Mouse (Mus musculus): ENCODE data around the gene Cptp.

Cptp gene

DNA sequence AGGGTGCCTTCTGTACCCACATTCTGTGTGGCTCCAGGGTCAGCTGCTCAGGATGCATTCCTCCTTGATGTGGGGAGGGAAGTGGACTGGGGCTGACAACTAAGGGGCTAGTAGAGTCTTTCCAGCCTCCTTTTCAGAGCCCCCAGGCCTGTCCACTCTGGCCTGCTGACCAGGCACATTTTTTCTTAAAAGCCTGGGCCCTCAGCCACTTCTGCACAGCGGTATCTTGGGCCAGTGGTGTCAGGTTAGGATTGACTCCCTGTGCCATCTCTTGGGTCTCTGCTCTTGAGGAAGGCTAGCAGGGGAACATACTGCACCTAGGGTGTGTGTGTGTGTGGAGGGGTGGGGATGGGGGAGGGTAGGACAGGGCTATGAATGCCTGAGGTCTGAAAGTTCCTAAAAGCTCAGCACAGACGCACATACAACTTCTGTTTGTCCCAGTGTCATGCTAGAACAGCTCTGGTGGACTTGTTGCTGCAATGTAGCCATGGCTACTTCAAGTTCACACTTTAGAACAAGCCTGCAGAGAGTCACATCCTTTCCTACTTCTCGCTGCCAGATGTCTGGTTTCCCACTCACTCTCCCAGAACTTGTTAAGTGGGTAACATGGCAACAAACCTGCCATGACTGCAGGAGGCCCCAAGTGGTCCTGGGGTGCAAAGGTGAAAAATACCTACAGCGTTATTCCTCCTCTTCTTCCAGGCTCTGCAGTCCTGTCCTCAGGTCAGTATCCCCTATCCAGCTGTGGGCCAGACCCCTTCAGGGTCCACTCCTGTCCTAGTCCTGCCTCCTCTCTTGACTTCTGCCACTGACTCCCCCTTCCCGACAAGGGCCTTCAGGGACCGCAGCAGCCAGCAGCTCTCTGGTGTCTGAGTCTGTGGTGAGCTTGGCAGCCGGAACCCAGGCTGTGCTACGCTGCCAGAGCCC is 28.9 kb downstream of the Cptp start:
- DNase-seq, result no peak

DNA sequence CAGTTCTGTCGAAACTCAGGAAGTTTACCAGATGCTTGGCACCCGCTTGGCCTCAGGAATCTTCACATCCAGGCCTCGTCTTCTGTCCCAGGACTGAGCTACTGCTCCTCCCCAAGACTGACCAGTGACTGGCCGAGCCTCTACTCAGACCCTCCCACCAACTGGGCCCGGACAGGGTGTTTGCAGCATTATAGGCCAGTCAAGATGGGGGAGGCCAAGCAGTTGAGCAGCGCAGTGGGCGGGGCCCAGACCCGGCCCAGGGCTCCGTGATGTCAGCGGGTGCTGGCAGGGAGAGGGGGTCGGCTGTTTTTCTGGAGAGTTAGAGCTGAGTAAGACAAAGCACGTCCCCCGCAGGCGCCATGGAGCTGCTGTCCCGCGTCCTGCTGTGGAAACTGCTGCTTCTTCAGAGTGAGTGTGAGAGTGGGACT is 29.7 kb downstream of the Cptp start, which contains the start of gene Mxra8:
Gene Mxra8 (plus strand): TSS at position 198 of the 428 bp plus-strand sequence.
- peak; percentile 89 for DNase-seq

DNA sequence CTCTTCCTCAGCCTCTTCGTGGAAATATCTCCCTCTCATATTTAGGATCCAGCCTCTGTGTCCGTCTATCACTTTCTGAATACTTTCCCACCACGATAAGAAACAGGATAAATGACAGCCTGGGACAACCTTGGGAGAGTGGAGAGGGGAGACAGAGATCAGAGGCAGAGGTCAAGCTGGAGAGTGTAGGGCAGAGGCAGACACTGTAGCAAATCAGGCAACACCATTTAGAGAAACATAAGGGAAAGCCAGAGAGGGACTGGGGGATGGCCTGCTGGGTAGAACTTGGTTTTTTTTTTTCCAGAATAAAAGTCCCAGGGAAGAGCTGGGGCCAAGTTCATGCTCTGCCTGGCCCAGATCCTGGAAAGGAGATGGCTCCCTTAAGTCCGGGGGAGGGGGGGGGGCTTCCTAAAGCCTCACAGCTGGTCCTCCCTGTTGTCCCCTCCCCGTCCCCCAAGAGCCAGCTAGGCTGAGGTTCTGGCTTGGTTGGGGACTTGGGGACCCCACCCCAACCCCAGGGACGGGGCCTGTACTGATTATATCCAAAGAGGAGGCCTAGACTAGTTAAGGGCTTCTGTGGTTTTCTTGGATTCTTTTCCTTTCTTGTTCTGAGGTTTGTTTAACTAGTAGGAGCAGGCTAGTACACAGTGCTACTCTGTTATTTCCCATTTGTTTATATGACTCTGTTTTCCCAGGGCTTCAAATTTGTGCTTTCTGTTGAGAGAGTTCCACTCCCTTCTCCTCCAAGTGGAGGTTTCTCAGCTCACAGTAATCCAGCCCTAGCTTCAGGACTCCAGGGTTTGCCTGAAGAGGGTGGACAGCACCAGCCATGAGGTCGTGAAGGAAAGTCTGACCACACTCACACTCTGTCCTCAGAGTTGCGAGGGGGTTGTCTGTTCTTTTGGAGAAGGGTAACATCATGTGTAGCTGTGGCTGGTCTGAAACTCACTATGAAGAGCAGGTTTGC is 30.8 kb downstream of the Cptp start:
- peak; percentile 30 for DNase-seq

DNA sequence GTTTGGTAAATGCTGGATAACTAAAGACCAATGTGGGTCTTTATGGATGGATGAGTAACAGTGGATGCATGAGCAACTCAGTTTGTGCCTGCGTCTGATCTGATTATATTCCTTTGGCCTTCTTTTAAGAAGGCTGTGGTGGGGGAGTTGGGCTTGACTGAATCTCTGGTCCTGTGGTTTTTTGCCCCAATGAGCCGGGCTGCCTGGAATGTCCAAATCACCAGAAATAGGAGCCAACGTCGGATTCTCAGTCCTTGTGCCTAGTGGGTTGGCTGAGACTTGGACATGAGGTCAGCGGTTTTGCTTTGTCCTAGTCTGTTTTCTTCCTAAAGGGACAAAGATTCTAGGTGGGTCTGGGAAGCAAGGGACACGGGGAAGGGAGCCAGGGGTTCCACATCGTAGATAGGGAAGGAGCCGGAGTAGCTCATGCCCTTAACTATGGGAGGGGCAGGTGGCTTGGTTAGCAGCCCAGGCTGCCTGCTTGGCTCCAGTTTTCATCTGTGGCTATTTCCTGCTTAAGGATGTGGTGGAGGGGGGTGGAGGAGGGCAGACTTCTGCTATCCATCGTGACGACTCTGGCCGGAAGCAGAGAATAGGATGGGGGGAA is 31.7 kb downstream of the Cptp start:
- DNase-seq, result peak; percentile 54

DNA sequence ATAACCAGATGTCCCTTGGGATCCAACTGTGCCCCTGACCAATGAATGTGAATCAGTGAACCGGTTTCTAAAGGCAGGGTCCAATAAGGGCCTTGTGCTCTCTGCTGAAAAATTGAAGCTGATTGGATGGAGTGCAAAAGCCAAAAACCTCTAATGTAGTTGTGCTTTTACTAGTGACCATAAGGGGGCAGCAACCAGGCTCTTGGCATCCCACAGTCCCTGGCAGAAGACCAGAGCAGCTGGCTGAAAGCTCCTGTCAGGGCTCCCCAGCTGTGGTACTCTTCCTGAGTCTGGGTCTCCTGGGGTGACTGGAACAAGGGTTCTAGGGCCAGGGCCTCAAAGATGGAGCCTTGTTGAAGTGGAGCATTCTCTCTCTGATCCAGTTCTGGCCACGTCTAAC is 35.4 kb downstream of the Cptp start:
- DNase-seq, result peak; percentile 85

DNA sequence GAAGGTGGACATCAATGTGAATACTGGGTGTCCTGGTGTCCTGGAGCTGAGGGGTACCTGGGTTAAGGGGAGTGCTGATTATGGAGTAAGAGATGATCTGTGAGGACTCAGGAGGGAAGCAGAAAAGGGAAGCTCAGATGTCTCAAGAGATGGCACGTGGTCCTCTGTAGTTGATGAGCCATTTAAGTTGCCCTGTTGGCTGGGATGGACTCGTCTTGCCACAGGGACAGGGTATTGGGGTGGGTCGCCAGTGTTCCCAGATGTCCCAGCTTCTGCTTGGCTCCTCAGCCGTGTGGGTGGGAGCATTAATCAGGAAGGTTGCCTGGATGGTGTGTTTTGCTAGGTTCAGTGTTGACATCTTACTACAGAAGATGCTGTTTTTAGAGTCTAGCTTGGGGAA is 36.0 kb downstream of the Cptp start:
- DNase-seq, result no peak

DNA sequence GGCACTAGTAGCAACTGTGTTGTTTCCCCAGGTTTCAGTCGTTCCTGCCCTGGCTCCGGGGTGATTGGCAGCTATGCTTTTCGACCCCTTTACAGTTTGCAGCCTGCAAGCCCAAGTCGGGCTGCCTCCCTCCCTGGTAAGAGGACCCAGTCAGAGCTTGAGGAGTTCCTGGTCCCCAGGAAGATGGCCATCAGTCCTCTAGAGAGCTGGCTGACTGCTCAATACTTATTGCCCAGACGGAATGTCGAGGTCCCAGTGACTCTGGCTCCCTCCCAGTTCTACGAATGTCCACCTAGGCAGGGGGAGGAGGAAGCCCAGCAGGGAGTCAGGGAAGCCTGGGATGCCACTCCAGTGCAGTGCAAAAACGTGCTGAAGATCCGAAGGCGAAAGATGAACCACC is 36.9 kb downstream of the Cptp start:
- DNase-seq, result no peak

DNA sequence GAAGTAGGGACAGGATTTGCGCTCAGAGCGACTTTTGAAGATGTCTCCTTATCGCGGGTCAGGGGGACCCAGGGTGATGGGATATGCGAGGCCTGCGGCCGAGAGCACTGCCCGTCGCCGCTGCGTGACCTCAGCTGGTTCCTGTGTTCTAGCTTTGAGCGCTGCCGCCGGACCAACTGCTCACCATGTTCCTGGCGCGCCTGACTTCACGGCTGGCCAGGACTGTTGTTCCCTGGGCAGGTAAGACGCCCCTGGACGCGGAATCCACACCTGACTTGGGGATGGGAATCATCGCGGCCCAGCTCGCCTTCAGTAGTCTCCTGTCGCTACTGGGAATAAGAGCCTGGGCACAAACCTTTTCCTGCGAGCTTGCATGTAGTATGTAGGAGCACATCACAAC is 37.4 kb downstream of the Cptp start:
- DNase-seq, result no peak

DNA sequence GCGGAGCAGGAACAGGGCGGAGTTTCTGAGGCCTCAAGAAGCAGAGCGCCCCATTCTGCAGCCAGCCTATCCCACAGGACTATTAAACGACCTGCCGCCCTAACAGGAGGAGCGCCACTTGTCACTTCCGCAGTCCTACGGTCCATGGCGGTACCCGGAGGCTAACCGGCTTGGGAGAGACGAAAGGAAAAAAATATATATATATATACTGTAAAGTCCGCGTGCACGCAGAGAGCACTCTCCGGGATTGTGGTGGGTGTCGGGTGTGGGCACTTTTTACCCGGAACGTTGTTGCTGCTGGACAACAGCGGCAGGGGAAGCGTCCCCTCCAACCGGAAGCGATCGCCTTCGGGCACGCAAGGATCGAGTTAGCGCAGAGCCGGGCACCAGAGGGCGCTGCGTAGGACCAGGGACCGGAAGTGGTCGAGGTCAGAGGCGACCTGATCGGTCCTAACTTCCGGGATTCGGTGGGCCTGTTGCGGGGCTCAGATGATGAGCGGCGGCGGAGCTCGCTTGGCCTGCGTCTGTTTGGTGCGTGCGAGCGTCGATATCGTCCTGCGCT is 38.0 kb downstream of the Cptp start, which contains the start of gene Aurkaip1:
Gene Aurkaip1 (plus strand): TSS at position 68 of the 562 bp plus-strand sequence.
- DNase-seq, result peak; percentile 97

DNA sequence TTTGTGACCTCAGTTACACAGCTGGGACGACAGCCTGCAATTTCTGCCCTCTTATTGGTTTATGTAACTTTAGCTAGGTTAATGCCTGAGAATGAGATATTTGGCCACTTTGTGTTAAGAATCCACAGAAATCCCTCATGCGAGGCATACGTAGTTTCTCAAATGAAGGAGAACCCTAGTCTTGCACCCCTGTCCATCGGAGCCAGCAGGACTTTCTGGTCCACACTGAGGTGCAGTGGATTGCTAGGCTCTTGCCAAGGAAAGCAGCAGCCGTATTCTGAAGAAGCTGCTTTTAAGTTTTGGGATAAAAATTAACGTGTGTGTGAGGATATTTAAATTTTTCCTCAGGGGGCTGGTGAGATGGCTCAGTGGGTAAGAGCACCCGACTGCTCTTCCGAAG is 38.6 kb downstream of the Cptp start:
- no peak for DNase-seq

DNA sequence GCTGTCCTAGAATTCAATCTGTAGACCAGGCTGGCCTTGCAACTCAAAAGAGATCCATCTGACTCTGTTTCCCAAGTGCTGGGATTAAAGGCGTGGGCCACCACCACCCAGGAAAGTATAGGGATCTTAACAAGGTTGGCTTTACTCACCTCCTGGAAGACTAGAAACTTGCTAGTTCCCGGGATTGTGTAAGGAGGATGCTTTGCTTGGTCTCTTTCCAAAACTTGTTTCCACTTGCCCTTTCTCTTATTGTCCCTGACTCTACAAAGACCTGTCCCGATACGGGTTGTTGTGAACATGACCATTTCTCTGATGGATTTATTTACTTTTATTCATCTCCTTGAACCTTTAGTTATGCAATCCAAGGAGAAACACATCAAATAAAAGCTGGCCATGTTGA is 39.4 kb downstream of the Cptp start:
- DNase-seq, result no peak

DNA sequence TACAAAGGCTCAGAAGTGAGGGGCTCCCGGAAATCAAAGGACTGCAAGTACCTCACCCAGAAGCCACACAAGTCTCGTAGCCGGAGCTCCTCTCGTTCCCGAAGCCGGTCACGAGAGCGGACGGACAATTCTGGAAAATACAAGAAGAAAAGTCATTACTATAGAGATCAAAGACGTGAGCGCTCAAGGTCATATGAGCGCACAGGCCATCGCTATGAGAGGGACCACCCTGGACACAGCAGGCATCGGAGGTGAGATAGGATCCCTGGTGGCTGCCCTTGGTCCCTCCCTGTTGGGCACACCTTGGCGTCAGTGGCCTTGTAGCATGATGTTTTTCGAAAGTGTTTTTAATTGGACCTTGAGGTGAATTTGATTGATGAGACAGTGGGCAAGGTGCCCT is 45.8 kb downstream of the Cptp start:
- no peak for DNase-seq

DNA sequence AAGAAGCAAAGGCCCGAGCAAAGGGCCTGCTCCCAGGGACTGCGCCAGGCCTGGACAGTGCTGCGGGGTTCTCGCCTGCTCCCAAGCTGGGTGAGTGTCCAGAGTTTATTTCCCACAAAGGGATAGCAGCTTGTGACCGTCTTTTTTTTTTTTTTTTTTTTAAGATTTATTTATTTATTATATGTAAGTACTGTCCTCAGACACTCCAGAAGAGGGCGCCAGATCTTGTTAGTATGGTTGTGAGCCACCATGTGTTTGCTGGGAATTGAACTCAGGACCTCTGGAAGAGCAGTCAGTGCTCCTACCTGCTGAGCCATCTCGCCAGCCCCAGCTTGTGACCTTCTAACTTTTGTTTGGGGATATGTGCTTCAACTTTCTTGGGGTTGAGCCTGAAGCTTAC is 48.2 kb downstream of the Cptp start:
- DNase-seq, result peak; percentile 33

DNA sequence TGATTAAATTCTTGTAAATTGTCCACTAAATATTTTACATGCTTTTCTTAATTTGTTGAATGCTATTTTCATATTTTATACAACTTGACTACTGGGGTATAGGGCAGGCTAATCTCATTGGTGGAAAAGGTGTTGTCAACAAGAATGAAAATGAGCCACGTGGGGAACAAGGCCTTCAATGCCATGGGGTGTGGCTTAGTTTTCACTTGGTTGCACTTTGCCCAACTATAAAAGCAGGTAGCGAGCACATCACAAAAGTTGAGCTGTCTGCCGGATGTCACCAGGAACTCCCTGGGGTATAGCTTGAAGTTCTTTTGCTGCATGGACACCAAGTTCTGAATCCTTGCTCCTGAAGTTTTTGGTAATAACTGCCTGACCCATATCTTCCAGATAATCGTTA is 51.7 kb downstream of the Cptp start:
- DNase-seq, result no peak

Measured in lung, postnatal 14 days (tissue).